Mouse (Mus musculus) E14TG2a.4 (cell line): ENCODE measurements around the gene Ankrd60.

Experiments
- CTCF ChIP-seq: conservative IDR thresholded peaks from 2 replicates; pipeline ENCODE4 v1.5.1; 2014; ENCODE audit warnings: low read length
- NANOG ChIP-seq: IDR thresholded peaks from 2 replicates; pipeline ENCODE4 v1.6.1; 2014; ENCODE audit warnings: borderline replicate concordance, low read length, mixed read lengths
- POU5F1 ChIP-seq: IDR thresholded peaks from 2 replicates; pipeline ENCODE4 v1.6.1; 2014; ENCODE audit warnings: low read length, borderline replicate concordance

- no peak for TF ChIP-seq CTCF
- no peak for TF ChIP-seq POU5F1
- TF ChIP-seq NANOG, result no peak
Observed at GRCm38 (mm10) chr2:173577669-173578557, at the start of gene Ankrd60.
